Mouse (Mus musculus) embryonic facial prominence, embryonic 11.5 days (tissue): ENCODE data around the gene Gna14. TPM values are rescaled to one million over a fixed set of nuclear protein-coding genes. Genes with fewer than 3 reads are reported as not detected.

Experiments
- ATAC-seq: fragments of 200-750 bp; cut with Nextera tagmentation; replicated peaks from 2 replicates; pipeline ENCODE4 v1.8.0; 2017; ENCODE audit warnings: low read depth; ENCODE audit not compliant: insufficient number of reproducible peaks, low FRiP score, low TSS enrichment
- DNase-seq: peaks from one replicate; pipeline ENCODE4 v3.0.0-alpha.2; 2015; ENCODE audit warnings: low spot score
- H3K27ac ChIP-seq: fragments of 300-500 bp; sonication (generic); replicated peaks from 2 replicates; pipeline ENCODE4 v1.5.1; 2014; ENCODE audit warnings: mild to moderate bottlenecking, low read depth, low read length, control low read depth
- H3K27me3 ChIP-seq: fragments of 300-500 bp; sonication (generic); 2 replicates; pipeline ENCODE4 v1.6.1; 2014; ENCODE audit warnings: mild to moderate bottlenecking, low read length, moderate library complexity, mixed read lengths; ENCODE audit not compliant: control insufficient read depth, insufficient read depth
- H3K36me3 ChIP-seq: fragments of 300-500 bp; sonication (generic); replicated peaks from 2 replicates; pipeline ENCODE4 v1.6.1; 2014; ENCODE audit warnings: low read depth, mild to moderate bottlenecking, low read length, moderate library complexity, mixed read lengths; ENCODE audit not compliant: control insufficient read depth, insufficient read depth
- H3K4me1 ChIP-seq: fragments of 300-500 bp; sonication (generic); 2 replicates; pipeline ENCODE4 v1.6.1; 2014; ENCODE audit warnings: low read length, mixed read lengths; ENCODE audit not compliant: control insufficient read depth, insufficient read depth
- H3K4me2 ChIP-seq: fragments of 300-500 bp; sonication (generic); 2 replicates; pipeline ENCODE4 v1.6.1; 2014; ENCODE audit warnings: low read depth, mild to moderate bottlenecking, control low read depth, low read length, moderate library complexity
- H3K4me3 ChIP-seq: fragments of 300-500 bp; sonication (generic); 2 replicates; pipeline ENCODE4 v1.5.1; 2014; ENCODE audit warnings: low read depth, low read length, control low read depth
- H3K9ac ChIP-seq: fragments of 300-500 bp; sonication (generic); replicated peaks from 2 replicates; pipeline ENCODE4 v1.6.1; 2014; ENCODE audit warnings: mild to moderate bottlenecking, control low read depth, low read length
- H3K9me3 ChIP-seq: fragments of 300-500 bp; sonication (generic); replicated peaks from 2 replicates; pipeline ENCODE4 v1.6.1; 2016; ENCODE audit warnings: mild to moderate bottlenecking, low read length, inconsistent platforms, mixed read lengths; ENCODE audit not compliant: control insufficient read depth
- WGBS: fragments of 180-500 bp; shearing (Covaris S2); extraction: QIAGEN DNeasy Blood & Tissue Kit; methylation state at CpG from one replicate; pipeline ENCODE4 v1.1.7; 2014; 5-methylcytosine and 5-hydroxymethylcytosine counted together
- polyA plus RNA-seq: library from polyadenylated mRNA; unstranded; fragments of >200 nt; fragmentation: Nextera tagmentation; extraction: Ambion mirVana; gene quantifications from 2 replicates; pipeline ENCODE4 v1.2.1, GENCODE M21; 2014

The Gna14 gene
- polyA plus RNA-seq, 1 experiment from 2014 or later, result 0.90 TPM

- DNase-seq, result no peak
- Histone ChIP-seq H3K9ac (no peak overlapping the region), H3K4me2 (no peak overlapping the region), H3K27me3 (no peaks in the 10 kb centered on the region), H3K9me3 (no peaks in the 10 kb centered on the region), H3K4me1 (no peaks in the 10 kb centered on the region), H3K27ac (no peak overlapping the region), H3K36me3 (no peaks in the 10 kb centered on the region), H3K4me3 (no peak overlapping the region)
- no peak for ATAC-seq
- 54% methylated on average over 5 of the region's 5 CpGs for WGBS
Measured at GRCm38 (mm10) chr19:16459317-16459716, 23.8 kb downstream of the Gna14 start.

- H3K27ac ChIP-seq, result no peak overlapping the region
- ATAC-seq (no peak), DNase-seq (no peak)
- 63% methylated on average over 6 of the region's 6 CpGs for WGBS
- no peaks in the 10 kb centered on the region for H3K9me3 ChIP-seq
- H3K9ac ChIP-seq, result no peak overlapping the region
- H3K27me3 ChIP-seq, result no peaks in the 10 kb centered on the region
- H3K4me2 ChIP-seq, result no peak overlapping the region
- no peaks in the 10 kb centered on the region for H3K4me1 ChIP-seq
- no peak overlapping the region for H3K4me3 ChIP-seq
- no peaks in the 10 kb centered on the region for H3K36me3 ChIP-seq
Measured at GRCm38 (mm10) chr19:16460292-16460691, 24.7 kb downstream of the Gna14 start.

- Histone ChIP-seq H3K4me1 (no peaks in the 10 kb centered on the region), H3K9me3 (no peaks in the 10 kb centered on the region), H3K27me3 (no peaks in the 10 kb centered on the region), H3K9ac (no peak overlapping the region), H3K4me2 (no peak overlapping the region), H3K27ac (no peak overlapping the region), H3K4me3 (no peak overlapping the region), H3K36me3 (no peaks in the 10 kb centered on the region)
- WGBS, result 89% methylated on average over 14 of the region's 14 CpGs
- ATAC-seq (no peak), DNase-seq (no peak)
Measured at GRCm38 (mm10) chr19:16460831-16461230, 25.3 kb downstream of the Gna14 start.

GRCm38 (mm10) chr19:16462461-16462860 is 26.9 kb downstream of the Gna14 start:
- H3K4me2 ChIP-seq, result no peak overlapping the region
- no peaks in the 10 kb centered on the region for H3K4me1 ChIP-seq
- H3K36me3 ChIP-seq, result no peaks in the 10 kb centered on the region
- H3K4me3 ChIP-seq, result no peak overlapping the region
- H3K27me3 ChIP-seq, result no peaks in the 10 kb centered on the region
- H3K27ac ChIP-seq, result no peak overlapping the region
- WGBS, result 67% methylated on average over 9 of the region's 9 CpGs
- no peaks in the 10 kb centered on the region for H3K9me3 ChIP-seq
- no peak overlapping the region for H3K9ac ChIP-seq
- ATAC-seq (no peak), DNase-seq (no peak)

GRCm38 (mm10) chr19:16464730-16465129 is 29.2 kb downstream of the Gna14 start:
- Histone ChIP-seq H3K36me3 (no peaks in the 10 kb centered on the region), H3K4me1 (no peaks in the 10 kb centered on the region), H3K4me3 (no peak overlapping the region), H3K4me2 (no peak overlapping the region), H3K9me3 (no peaks in the 10 kb centered on the region), H3K9ac (no peak overlapping the region), H3K27me3 (no peaks in the 10 kb centered on the region), H3K27ac (no peak overlapping the region)
- no peak for ATAC-seq
- WGBS, result 64% methylated on average over 4 of the region's 4 CpGs
- DNase-seq, result no peak

- H3K4me2 ChIP-seq, result no peak overlapping the region
- WGBS, result 29% methylated on average over 2 of the region's 2 CpGs
- H3K9ac ChIP-seq, result no peak overlapping the region
- no peak for ATAC-seq
- H3K27ac ChIP-seq, result no peak overlapping the region
- no peak for DNase-seq
- H3K4me3 ChIP-seq, result no peak overlapping the region
- no peaks in the 10 kb centered on the region for H3K27me3 ChIP-seq
- H3K36me3 ChIP-seq, result no peaks in the 10 kb centered on the region
- no peaks in the 10 kb centered on the region for H3K4me1 ChIP-seq
- no peaks in the 10 kb centered on the region for H3K9me3 ChIP-seq
Measured at GRCm38 (mm10) chr19:16468756-16469374, 33.3 kb downstream of the Gna14 start.

GRCm38 (mm10) chr19:16472655-16473054 is 37.1 kb downstream of the Gna14 start:
- Histone ChIP-seq H3K9me3 (no peaks in the 10 kb centered on the region), H3K4me1 (no peaks in the 10 kb centered on the region), H3K4me3 (no peak overlapping the region), H3K27ac (no peak overlapping the region), H3K36me3 (no peaks in the 10 kb centered on the region), H3K4me2 (no peak overlapping the region), H3K27me3 (no peaks in the 10 kb centered on the region), H3K9ac (no peak overlapping the region)
- 84% methylated on average over 5 of the region's 5 CpGs for WGBS
- DNase-seq (no peak), ATAC-seq (no peak)

- no peaks in the 10 kb centered on the region for H3K36me3 ChIP-seq
- H3K4me1 ChIP-seq, result no peaks in the 10 kb centered on the region
- no peaks in the 10 kb centered on the region for H3K27me3 ChIP-seq
- H3K4me3 ChIP-seq, result no peak overlapping the region
- no peak overlapping the region for H3K9ac ChIP-seq
- DNase-seq, result no peak
- 84% methylated on average over 12 of the region's 12 CpGs for WGBS
- no peak overlapping the region for H3K4me2 ChIP-seq
- H3K27ac ChIP-seq, result no peak overlapping the region
- no peak for ATAC-seq
- H3K9me3 ChIP-seq, result no peaks in the 10 kb centered on the region
Measured at GRCm38 (mm10) chr19:16477314-16477946, 41.9 kb downstream of the Gna14 start.
